Mouse (Mus musculus) myocyte (in vitro differentiated cells): Measurements from ENCODE around the gene Fam110a. TPM values are rescaled to one million over a fixed set of nuclear protein-coding genes. Genes with fewer than 3 reads are reported as not detected.

Experiments used
- H3K27me3 ChIP-seq: one replicate; pipeline ENCODE4 v1.6.1; 2011; ENCODE audit not compliant: control insufficient read depth, insufficient read depth, insufficient read length
- H3K36me3 ChIP-seq: one replicate; pipeline ENCODE4 v1.6.1; 2011; ENCODE audit not compliant: control insufficient read depth, insufficient read depth
- H3K4me2 ChIP-seq: one replicate; pipeline ENCODE4 v1.6.1; 2011; ENCODE audit warnings: low read depth, control low read depth
- H3K4me3 ChIP-seq: one replicate; pipeline ENCODE4 v1.5.1; 2011; ENCODE audit warnings: mild to moderate bottlenecking, control low read depth, moderate library complexity
- H3K79me2 ChIP-seq: one replicate; pipeline ENCODE4 v1.6.1; 2011; ENCODE audit not compliant: control insufficient read depth, insufficient read depth
- H3ac ChIP-seq: one replicate; pipeline ENCODE4 v1.6.1; 2011; ENCODE audit not compliant: control insufficient read depth, insufficient read length
- CEBPB ChIP-seq: IDR thresholded peaks from 2 replicates; pipeline ENCODE4 v1.6.1; 2011; ENCODE audit warnings: mild to moderate bottlenecking, moderate library complexity; ENCODE audit not compliant: poor library complexity, insufficient read depth, severe bottlenecking
- E2F4 ChIP-seq: IDR thresholded peaks from one replicate; pipeline ENCODE4 v1.6.1; 2011; ENCODE audit warnings: mild to moderate bottlenecking, control low read depth, moderate library complexity; ENCODE audit not compliant: insufficient read depth
- MAX ChIP-seq: IDR thresholded peaks from one replicate; pipeline ENCODE4 v1.6.1; 2011; ENCODE audit warnings: low read depth, mild to moderate bottlenecking, control low read depth
- MYOD1 ChIP-seq, 3 experiments: IDR thresholded peaks; one replicate each; pipeline ENCODE4 v1.6.1; 2011; ENCODE audit warnings: control low read depth in 2 of 3, low read depth in 2 of 3, mild to moderate bottlenecking in 2 of 3, moderate library complexity in 1 of 3; ENCODE audit not compliant: insufficient read length in 2 of 3, control insufficient read depth in 1 of 3
- MYOG ChIP-seq, 3 experiments: IDR thresholded peaks; one replicate each; pipeline ENCODE4 v1.6.1; 2011; ENCODE audit warnings: control low read depth in 2 of 3, low read depth in 2 of 3, mild to moderate bottlenecking in 2 of 3; ENCODE audit not compliant: insufficient read length in 2 of 3, control insufficient read depth in 1 of 3, insufficient read depth in 1 of 3
- POLR2A ChIP-seq: IDR thresholded peaks from one replicate; pipeline ENCODE4 v1.6.1; 2011; ENCODE audit warnings: low read depth, mild to moderate bottlenecking, control low read depth, moderate library complexity; ENCODE audit not compliant: insufficient read length
- POLR2AphosphoS2 ChIP-seq: IDR thresholded peaks from one replicate; pipeline ENCODE4 v1.6.1; 2011; ENCODE audit warnings: low read depth, control low read depth; ENCODE audit not compliant: insufficient read length
- REST ChIP-seq: IDR thresholded peaks from one replicate; pipeline ENCODE4 v1.6.1; 2011; ENCODE audit warnings: mild to moderate bottlenecking, control low read depth, moderate library complexity; ENCODE audit not compliant: insufficient read depth, insufficient read length
- SRF ChIP-seq: IDR thresholded peaks from one replicate; pipeline ENCODE4 v1.6.1; 2011; ENCODE audit warnings: low read depth; ENCODE audit not compliant: control insufficient read depth, insufficient read length
- TCF12 ChIP-seq: IDR thresholded peaks from one replicate; pipeline ENCODE4 v1.6.1; 2011; ENCODE audit warnings: mild to moderate bottlenecking, control low read depth; ENCODE audit not compliant: poor library complexity, insufficient read depth, severe bottlenecking
- TCF3 ChIP-seq: IDR thresholded peaks from one replicate; pipeline ENCODE4 v1.6.1; 2011; ENCODE audit warnings: low read depth, control low read depth; ENCODE audit not compliant: insufficient read length
- USF1 ChIP-seq: IDR thresholded peaks from one replicate; pipeline ENCODE4 v1.6.1; 2011; ENCODE audit warnings: low read depth, mild to moderate bottlenecking, control low read depth, moderate library complexity
- polyA plus RNA-seq: library from polyadenylated mRNA; unstranded; fragments of >200 nt; fragmentation: generic; extraction: Trizol; gene quantifications from one replicate; pipeline ENCODE4 v1.2.1, GENCODE M21; 2012; ENCODE audit warnings: missing spikeins

The Fam110a gene
- polyA plus RNA-seq, 1 experiment = 21.0 TPM

GRCm38 (mm10) chr2:151984019-151984418, 4.0 kb upstream of the Fam110a start:
- no peaks in the 10 kb centered on the region for H3K36me3 ChIP-seq
- no peak for TF ChIP-seq MYOD1 (IDR thresholded peaks at IDR 0.05; ENCODE audit: control insufficient read depth in 1 of 3, insufficient read length in 2 of 3, low read depth in 2 of 3)

GRCm38 (mm10) chr2:151982476-151982875, 2.5 kb upstream of the Fam110a start:
- H3ac ChIP-seq = no peak overlapping the region
- TF ChIP-seq SRF (no peak), MYOG (IDR thresholded peaks at IDR 0.05; ENCODE audit: control insufficient read depth in 1 of 3, insufficient read depth in 1 of 3, insufficient read length in 2 of 3, low read depth in 2 of 3) (peak in 1 of 3 experiments; percentile 64), REST (no peak), TCF3 (no peak), TCF12 (peak; percentile 16), E2F4 (no peak), CEBPB (no peak), MYOD1 (IDR thresholded peaks at IDR 0.05; ENCODE audit: control insufficient read depth in 1 of 3, insufficient read length in 2 of 3, low read depth in 2 of 3) (peak in 2 of 3 experiments; percentile 21 to 43)

More at GRCm38 (mm10) chr2:151984019-151984418, 4.0 kb upstream of the Fam110a start:
- H3K4me2 ChIP-seq = peak overlapping the region; percentile 34
- no peak overlapping the region for H3K4me3 ChIP-seq
- peaks cover 10% of the 10 kb centered on the region for H3K79me2 ChIP-seq
- no peaks in the 10 kb centered on the region for H3K27me3 ChIP-seq
- H3ac ChIP-seq = no peak overlapping the region

GRCm38 (mm10) chr2:151981268-151981667, 1.2 kb upstream of the Fam110a start:
- no peak overlapping the region for H3K4me3 ChIP-seq
- no peaks in the 10 kb centered on the region for H3K36me3 ChIP-seq
- peak overlapping the region; percentile 90 for H3K4me2 ChIP-seq
- H3K27me3 ChIP-seq = no peaks in the 10 kb centered on the region
- H3ac ChIP-seq = no peak overlapping the region
- peak in 1 of 3 experiments; percentile 74 for TF ChIP-seq MYOG (IDR thresholded peaks at IDR 0.05; ENCODE audit: control insufficient read depth in 1 of 3, insufficient read depth in 1 of 3, insufficient read length in 2 of 3, low read depth in 2 of 3)
- TF ChIP-seq MYOD1 (IDR thresholded peaks at IDR 0.05; ENCODE audit: control insufficient read depth in 1 of 3, insufficient read length in 2 of 3, low read depth in 2 of 3) = peak; percentile 88 to 97 (median 96)
- peak; percentile 76 for TF ChIP-seq TCF12
- no peak for TF ChIP-seq SRF
- TF ChIP-seq USF1 = no peak
- peak; percentile 27 for TF ChIP-seq TCF3
- no peak for TF ChIP-seq POLR2A
- peaks cover 38% of the 10 kb centered on the region for H3K79me2 ChIP-seq

More at GRCm38 (mm10) chr2:151982476-151982875, 2.5 kb upstream of the Fam110a start:
- Histone ChIP-seq H3K27me3 (no peaks in the 10 kb centered on the region), H3K79me2 (peaks cover 25% of the 10 kb centered on the region), H3K4me2 (peak overlapping the region; percentile 90), H3K36me3 (no peaks in the 10 kb centered on the region), H3K4me3 (no peak overlapping the region)

- peaks cover 47% of the 10 kb centered on the region for H3K79me2 ChIP-seq
- H3K36me3 ChIP-seq = no peaks in the 10 kb centered on the region
- peak overlapping the region; percentile 80 for H3K4me3 ChIP-seq
- no peak for TF ChIP-seq MYOD1 (IDR thresholded peaks at IDR 0.05; ENCODE audit: control insufficient read depth in 1 of 3, insufficient read length in 2 of 3, low read depth in 2 of 3)
- no peak for TF ChIP-seq TCF12
- TF ChIP-seq POLR2A = no peak
- no peak for TF ChIP-seq TCF3
- no peak for TF ChIP-seq MAX
- TF ChIP-seq REST = no peak
- TF ChIP-seq SRF = no peak
- no peak for TF ChIP-seq USF1
- no peak for TF ChIP-seq POLR2AphosphoS2
- TF ChIP-seq CEBPB = no peak
- TF ChIP-seq E2F4 = no peak
- no peak for TF ChIP-seq MYOG (IDR thresholded peaks at IDR 0.05; ENCODE audit: control insufficient read depth in 1 of 3, insufficient read depth in 1 of 3, insufficient read length in 2 of 3, low read depth in 2 of 3)
- H3ac ChIP-seq = peak overlapping the region; percentile 54
- H3K27me3 ChIP-seq = no peaks in the 10 kb centered on the region
- peak overlapping the region; percentile 90 for H3K4me2 ChIP-seq
These were observed 305 bp upstream of the Fam110a start for GRCm38 (mm10) chr2:151980355-151980693.

- TF ChIP-seq MYOG (IDR thresholded peaks at IDR 0.05; ENCODE audit: control insufficient read depth in 1 of 3, insufficient read depth in 1 of 3, insufficient read length in 2 of 3, low read depth in 2 of 3) = peak in 1 of 3 experiments; percentile 35
- no peak for TF ChIP-seq POLR2A
- TF ChIP-seq MYOD1 (IDR thresholded peaks at IDR 0.05; ENCODE audit: control insufficient read depth in 1 of 3, insufficient read length in 2 of 3, low read depth in 2 of 3) = peak in 1 of 3 experiments; percentile 19
- H3ac ChIP-seq = no peak overlapping the region
- H3K27me3 ChIP-seq = no peaks in the 10 kb centered on the region
- H3K79me2 ChIP-seq = peaks cover 65% of the 10 kb centered on the region
- H3K36me3 ChIP-seq = no peaks in the 10 kb centered on the region
- H3K4me3 ChIP-seq = peak overlapping the region; percentile 80
- peak overlapping the region; percentile 90 for H3K4me2 ChIP-seq
These were observed 1.5 kb downstream of the Fam110a start for GRCm38 (mm10) chr2:151978494-151978893.
